Mouse (Mus musculus) thymus, adult 2 months (tissue): Measurements from ENCODE around the gene Swsap1.

Experiments
- CTCF ChIP-seq: fragments of 200-500 bp; IDR thresholded peaks from 2 replicates; pipeline ENCODE4 v1.5.1; 2012; ENCODE audit warnings: mild to moderate bottlenecking, control low read depth, low read length, moderate library complexity, borderline replicate concordance; ENCODE audit not compliant: control insufficient read depth, poor library complexity, insufficient read depth; ENCODE audit errors: extremely low read depth
- POLR2A ChIP-seq: fragments of 200-500 bp; IDR thresholded peaks from 2 replicates; pipeline ENCODE4 v1.6.1; 2012; ENCODE audit warnings: mild to moderate bottlenecking, low read length, control low read depth, moderate library complexity; ENCODE audit not compliant: control insufficient read depth, poor library complexity, insufficient read depth; ENCODE audit errors: extremely low read depth

GRCm38 (mm10) chr9:21988421-21989101 is 33.0 kb downstream of the Swsap1 start:
- no peak for TF ChIP-seq CTCF
- TF ChIP-seq POLR2A = no peak
